Mouse (Mus musculus) kidney, postnatal 0 days (tissue): ENCODE results near the gene Crhbp. TPM values are rescaled to one million over a fixed set of nuclear protein-coding genes. Genes with fewer than 3 reads are reported as not detected.

ENCODE experiments used
- ATAC-seq: fragments of 200-750 bp; cut with Nextera tagmentation; replicated peaks from 2 replicates; pipeline ENCODE4 v1.8.0; 2017; ENCODE audit warnings: low read depth, moderate number of reproducible peaks, moderate TSS enrichment, moderate library complexity; ENCODE audit not compliant: low FRiP score
- DNase-seq: peaks from one replicate; pipeline ENCODE4 v3.0.0-alpha.2; 2016; ENCODE audit warnings: low spot score
- H3K27ac ChIP-seq: fragments of 300-500 bp; sonication (generic); 2 replicates; pipeline ENCODE4 v1.5.1; 2014; ENCODE audit warnings: mild to moderate bottlenecking
- H3K27me3 ChIP-seq: fragments of 300-500 bp; sonication (generic); 2 replicates; pipeline ENCODE4 v1.6.1; 2014; ENCODE audit warnings: low read length, mixed read lengths; ENCODE audit not compliant: insufficient read depth
- H3K36me3 ChIP-seq: fragments of 300-500 bp; sonication (generic); 2 replicates; pipeline ENCODE4 v1.6.1; 2014; ENCODE audit warnings: low read length, mixed read lengths; ENCODE audit not compliant: insufficient read depth
- H3K4me1 ChIP-seq: fragments of 300-500 bp; sonication (generic); replicated peaks from 2 replicates; pipeline ENCODE4 v1.6.1; 2014; ENCODE audit warnings: antibody characterized with exemption, low read length, mixed read lengths; ENCODE audit not compliant: insufficient read depth
- H3K4me2 ChIP-seq: fragments of 300-500 bp; sonication (generic); 2 replicates; pipeline ENCODE4 v1.6.1; 2014; ENCODE audit warnings: mild to moderate bottlenecking, low read length, moderate library complexity, mixed read lengths
- H3K4me3 ChIP-seq: fragments of 300-500 bp; sonication (generic); replicated peaks from 2 replicates; pipeline ENCODE4 v1.5.1; 2014; ENCODE audit warnings: low read depth, low read length
- H3K9ac ChIP-seq: fragments of 300-500 bp; sonication (generic); 2 replicates; pipeline ENCODE4 v1.6.1; 2014; ENCODE audit warnings: low read depth, low read length
- H3K9me3 ChIP-seq: fragments of 300-500 bp; sonication (generic); replicated peaks from 2 replicates; pipeline ENCODE4 v1.6.1; 2016; ENCODE audit warnings: low read length, inconsistent platforms, mixed read lengths
- CTCF ChIP-seq: IDR thresholded peaks from 2 replicates; pipeline ENCODE4 v1.5.1; 2016; ENCODE audit warnings: antibody characterized with exemption, low read depth, mild to moderate bottlenecking, moderate library complexity
- WGBS: fragments of 180-500 bp; shearing (Covaris S2); extraction: QIAGEN DNeasy Blood & Tissue Kit; methylation state at CpG from one replicate; pipeline ENCODE4 v1.1.7; 2014; 5-methylcytosine and 5-hydroxymethylcytosine counted together
- polyA plus RNA-seq: library from polyadenylated mRNA; unstranded; fragments of >200 nt; fragmentation: Nextera tagmentation; extraction: Ambion mirVana; gene quantifications from 2 replicates; pipeline ENCODE4 v1.2.1, GENCODE M21; 2015

Gene Crhbp
- polyA plus RNA-seq, 1 experiment from 2014 or later = 0.17 TPM

GRCm38 (mm10) chr13:95389866-95390865 is 54.6 kb downstream of the Crhbp start:
- TF ChIP-seq CTCF = peak; percentile 84
- no peak overlapping the region for H3K9ac ChIP-seq
- H3K27me3 ChIP-seq = no peaks in the 10 kb centered on the region
- no peaks in the 10 kb centered on the region for H3K4me1 ChIP-seq
- no peaks in the 10 kb centered on the region for H3K9me3 ChIP-seq
- DNase-seq (peak; percentile 90), ATAC-seq (no peak)
- no peak overlapping the region for H3K4me3 ChIP-seq
- no peaks in the 10 kb centered on the region for H3K36me3 ChIP-seq
- peak overlapping the region; percentile 30 for H3K4me2 ChIP-seq
- WGBS = 32% methylated on average over 24 of the region's 24 CpGs
- H3K27ac ChIP-seq = no peak overlapping the region

GRCm38 (mm10) chr13:95388226-95388625 is 56.5 kb downstream of the Crhbp start:
- 80% methylated on average over 5 of the region's 5 CpGs for WGBS
- DNase-seq = no peak
- no peak overlapping the region for H3K27ac ChIP-seq

DNA sequence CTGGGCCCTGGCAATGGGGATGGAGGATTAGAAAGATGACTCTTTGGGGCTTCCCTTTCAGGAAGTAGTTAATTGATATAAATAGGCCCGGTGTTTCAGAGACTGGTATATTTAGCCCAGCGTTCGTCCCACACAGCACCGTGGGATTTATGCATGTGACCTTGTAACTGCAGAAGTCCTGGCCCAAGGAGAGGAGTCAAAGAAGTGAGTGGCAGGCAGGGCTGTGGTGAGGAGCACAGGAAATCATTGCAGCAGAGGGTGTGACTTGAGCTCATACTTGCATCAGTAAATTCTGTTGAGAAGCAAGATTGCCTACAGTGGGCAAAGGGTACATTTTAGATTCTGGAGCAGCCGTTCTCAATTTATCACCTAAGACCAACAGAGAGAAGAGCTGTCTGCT is 62.3 kb downstream of the Crhbp start:
- no peak overlapping the region for H3K4me3 ChIP-seq
- no peak overlapping the region for H3K9ac ChIP-seq
- 46% methylated on average over 5 of the region's 5 CpGs for WGBS
- H3K4me1 ChIP-seq = no peaks in the 10 kb centered on the region
- TF ChIP-seq CTCF = no peak
- no peaks in the 10 kb centered on the region for H3K9me3 ChIP-seq
- H3K27me3 ChIP-seq = no peaks in the 10 kb centered on the region
- no peak for DNase-seq
- H3K4me2 ChIP-seq = no peak overlapping the region
- no peaks in the 10 kb centered on the region for H3K36me3 ChIP-seq
- no peak overlapping the region for H3K27ac ChIP-seq
- no peak for ATAC-seq

More at GRCm38 (mm10) chr13:95388226-95388625, 56.5 kb downstream of the Crhbp start:
- no peak for ATAC-seq
- Histone ChIP-seq H3K4me2 (no peak overlapping the region), H3K36me3 (no peaks in the 10 kb centered on the region), H3K4me1 (no peaks in the 10 kb centered on the region), H3K27me3 (no peaks in the 10 kb centered on the region), H3K9ac (no peak overlapping the region), H3K9me3 (no peaks in the 10 kb centered on the region), H3K4me3 (no peak overlapping the region)
- no peak for TF ChIP-seq CTCF

Other genes starting within 250 kb of the Crhbp start
- gene Pde8b, start 194.6 kb downstream of the Crhbp start, polyA plus RNA-seq = 12.1 and 13.8 TPM in 2 replicates
- gene Zbed3, start 121.3 kb downstream of the Crhbp start, polyA plus RNA-seq = 72.3 and 73.5 TPM in 2 replicates
- 32.2 and 33.1 TPM in 2 replicates for gene Aggf1, start 69.6 kb downstream of the Crhbp start, polyA plus RNA-seq
- not detected in 2 replicates for gene S100z, start 33.8 kb upstream of the Crhbp start, polyA plus RNA-seq
- gene F2rl1, start 80.3 kb upstream of the Crhbp start, polyA plus RNA-seq = 10.4 and 10.7 TPM in 2 replicates
- gene F2r, start 173.6 kb upstream of the Crhbp start, polyA plus RNA-seq = 85.6 and 104 TPM in 2 replicates